ENCODE assay signal across 8 mouse cellular contexts in genomic region chr10:17330904-17331606, GRCm38 (mm10).
DNase-seq lines count a peak whose midpoint lies in the region; ATAC-seq and TF ChIP-seq lines count a peak whose summit lies in the region.

No protein-coding gene starts in this region.

- peaks cover 2% of the 10 kb centered on the region; the same call in 1 of the 2 replicates for H3K4me1 ChIP-seq in cerebellum, adult 2 months (ENCODE audit: control insufficient read depth, insufficient read depth, low read length)
- peaks cover 22% of the 10 kb centered on the region for H3K4me1 ChIP-seq in heart, embryonic 16.5 days (ENCODE audit: control insufficient read depth, insufficient read depth, low read length)
- peaks cover 46% of the 10 kb centered on the region for H3K4me1 ChIP-seq in midbrain, embryonic 10.5 days

- peak overlapping the region; percentile 75 for H3K9ac ChIP-seq in heart, embryonic 16.5 days (ENCODE audit: low read length)

- peak overlapping the region; percentile 77 for H3K27ac ChIP-seq in left cerebral cortex, adult 2 months
- peak overlapping the region; percentile 98 for H3K27ac ChIP-seq in cerebellum, adult 2 months (ENCODE audit: insufficient read depth, low read length)
- peak overlapping the region; percentile 79 for H3K27ac ChIP-seq in heart, embryonic 16.5 days (ENCODE audit: low read length)
- peak overlapping the region; percentile 92 for H3K27ac ChIP-seq in midbrain, embryonic 10.5 days (replicated peaks)

- WGBS in cerebellum, adult 2 months = under 1% methylated on average over 6 of the region's 6 CpGs
- 10% methylated on average over 6 of the region's 6 CpGs for WGBS in heart, embryonic 16.5 days
- WGBS in midbrain, embryonic 10.5 days = 6% methylated on average over 6 of the region's 6 CpGs

- H3K4me2 ChIP-seq in heart, embryonic 16.5 days (ENCODE audit: low read depth, low read length) = peak overlapping the region; percentile 76

- no peak for DNase-seq in left cerebral cortex, adult 2 months (ENCODE audit: extremely low spot score in 1 of 2, low spot score in 2 of 2)
- no peak for DNase-seq in left cerebral cortex, postnatal 10 days (ENCODE audit: extremely low spot score in 1 of 2, low spot score in 2 of 2)
- DNase-seq in cerebellum, adult 2 months = peak; percentile 37 to 67
- no peak for DNase-seq in midbrain, embryonic 10.5 days (ENCODE audit: low spot score)
- DNase-seq in gastrocnemius, postnatal 25 days = no peak
- DNase-seq in gastrocnemius, postnatal 4 days (ENCODE audit: low spot score in 2 of 2) = no peak
- DNase-seq in ovary, postnatal 36 days (ENCODE audit: low spot score) = no peak

- peak; percentile 53; the same call in 1 of the 2 replicates for ATAC-seq in heart, embryonic 16.5 days (replicated peaks; ENCODE audit: extremely low read depth, insufficient read depth, low FRiP score)

- no peaks in the 10 kb centered on the region for H3K9me3 ChIP-seq in heart, embryonic 16.5 days (replicated peaks; ENCODE audit: control insufficient read depth, low read length)
- H3K9me3 ChIP-seq in midbrain, embryonic 10.5 days (replicated peaks) = no peaks in the 10 kb centered on the region

- no peak; the same call in 1 of the 2 replicates for TF ChIP-seq CTCF in left cerebral cortex, adult 2 months (IDR thresholded peaks at IDR 0.05)
- TF ChIP-seq CTCF in cerebellum, adult 2 months (IDR thresholded peaks at IDR 0.05; ENCODE audit: borderline replicate concordance, insufficient read depth, low read depth, low read length) = no peak

- no peaks in the 10 kb centered on the region for H3K27me3 ChIP-seq in cerebellum, adult 2 months (ENCODE audit: control insufficient read depth, insufficient read depth, low read length)
- H3K27me3 ChIP-seq in heart, embryonic 16.5 days (ENCODE audit: control insufficient read depth, insufficient read depth, low read length) = no peaks in the 10 kb centered on the region
- H3K27me3 ChIP-seq in midbrain, embryonic 10.5 days (ENCODE audit: low read depth, poor library complexity, severe bottlenecking) = no peaks in the 10 kb centered on the region

- H3K36me3 ChIP-seq in heart, embryonic 16.5 days (ENCODE audit: control insufficient read depth, insufficient read depth) = no peaks in the 10 kb centered on the region
- no peaks in the 10 kb centered on the region for H3K36me3 ChIP-seq in midbrain, embryonic 10.5 days

- TF ChIP-seq POLR2A in cerebellum, adult 2 months (IDR thresholded peaks at IDR 0.05; ENCODE audit: borderline replicate concordance, insufficient read depth, low read length) = no peak

- peak overlapping the region; percentile 46 for H3K4me3 ChIP-seq in left cerebral cortex, adult 2 months
- H3K4me3 ChIP-seq in cerebellum, adult 2 months (replicated peaks; ENCODE audit: insufficient read depth, low read depth, low read length) = peak overlapping the region; percentile 96
- peak overlapping the region; percentile 49 for H3K4me3 ChIP-seq in heart, embryonic 16.5 days (ENCODE audit: low read length)
- peak overlapping the region; percentile 53 for H3K4me3 ChIP-seq in midbrain, embryonic 10.5 days

- intact Hi-C loops in left cerebral cortex, adult 2 months (cut with DNase I) = no loop called here
- intact Hi-C loops in left cerebral cortex, postnatal 10 days (cut with DNase I) = no loop called here

Comparison
In these comparisons a context has a peak if more than half of its experiments do, and no peak if none do; other contexts are left out.
1. DNase-seq: peak in cerebellum, adult 2 months (2 of 2); none in left cerebral cortex, adult 2 months (0 of 2), left cerebral cortex, postnatal 10 days (0 of 2), midbrain, embryonic 10.5 days (single experiment), gastrocnemius, postnatal 25 days (single experiment), gastrocnemius, postnatal 4 days (0 of 2) and ovary, postnatal 36 days (single experiment).
2. H3K4me3 ChIP-seq: peak in every context shown above with its lines; median percentile 96 in cerebellum, adult 2 months; 53 in midbrain, embryonic 10.5 days; 49 in heart, embryonic 16.5 days; 46 in left cerebral cortex, adult 2 months.
3. Peak in every context shown above with its lines, with median percentiles within 50 percentile points of each other: H3K27ac ChIP-seq.